Mouse (Mus musculus): ENCODE data around the gene Kifap3. TPM values are rescaled to one million over a fixed set of nuclear protein-coding genes. Genes with fewer than 3 reads are reported as not detected.
"Not testable (repeated sequence)": the region's sequence is repeated elsewhere in the genome, so short reads cannot be mapped to it uniquely, and the experiment has no call there.

Gene Kifap3
- polyA plus RNA-seq (2012; ENCODE audit: insufficient read depth, insufficient read length, missing spikeins), result 18.6 and 20.0 TPM in 2 replicates

DNA sequence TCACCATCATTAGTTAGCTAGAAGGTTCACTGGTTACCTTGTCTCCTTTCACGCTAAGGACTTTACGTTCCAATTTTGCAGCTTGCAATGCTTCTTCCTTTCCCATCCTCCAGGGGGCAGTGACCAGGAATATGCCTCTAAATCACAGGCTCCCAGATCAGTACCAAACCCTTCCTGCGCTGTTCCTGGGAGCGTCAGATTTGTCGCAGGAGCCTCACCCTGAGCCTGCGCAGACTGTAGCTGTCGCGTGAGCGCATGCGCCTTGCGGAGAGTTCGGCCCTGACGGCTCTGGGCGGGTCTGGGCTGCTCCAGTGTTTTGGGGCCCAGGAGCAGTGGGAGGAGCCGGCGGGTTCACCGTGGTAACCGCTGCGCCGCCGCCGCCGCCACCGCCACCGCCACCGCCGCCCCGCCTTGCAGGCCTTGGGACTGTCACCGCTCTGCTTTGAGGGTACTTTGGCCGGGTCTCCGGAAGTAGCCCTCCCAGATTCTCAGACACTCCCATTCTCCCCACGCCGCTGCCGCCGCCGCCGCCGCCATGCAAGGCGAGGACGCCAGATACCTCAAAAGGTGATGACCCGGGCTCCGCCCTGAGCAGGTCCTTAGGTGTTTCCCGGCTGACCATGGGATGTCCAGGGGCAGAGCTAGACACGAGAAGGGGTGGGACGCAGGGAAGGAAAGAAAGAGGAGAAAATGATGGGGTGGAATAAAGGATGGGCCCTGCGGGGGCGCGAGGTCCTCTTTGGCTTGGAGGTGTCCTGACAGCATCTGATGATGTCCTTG is at the start of gene Kifap3:
Kifap3 (plus strand) TSS at position 248 of the 780 bp plus-strand sequence.
- peak within 1 kb of the TSS; percentile 87 for H3K4me3 ChIP-seq (ENCODE audit: insufficient read depth, low read length)
- no peak for TF ChIP-seq POLR2A (IDR thresholded peaks at IDR 0.05; ENCODE audit: borderline replicate concordance, low read depth, low read length)
- no peak for TF ChIP-seq CTCF (IDR thresholded peaks at IDR 0.05; ENCODE audit: low read depth, low read length)

DNA sequence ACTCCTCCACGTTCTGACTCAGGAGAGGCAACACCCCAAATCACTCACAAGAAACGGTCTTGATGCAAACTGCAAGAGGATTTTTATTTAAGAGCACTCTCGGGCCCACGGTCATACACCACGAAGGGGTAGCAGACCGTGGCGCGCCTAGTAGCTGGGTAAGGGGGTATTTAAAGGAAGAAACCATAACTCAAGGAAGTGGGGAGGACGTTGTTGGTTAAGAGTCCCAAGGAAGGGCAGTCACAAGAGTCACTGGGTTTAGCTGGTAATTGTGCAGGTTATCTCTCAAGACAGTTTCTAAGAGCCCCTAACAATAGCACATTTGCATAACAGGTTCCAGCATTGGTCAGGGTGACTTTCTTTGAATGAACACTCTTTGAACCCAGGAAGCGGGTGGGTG is 48.2 kb upstream of the Kifap3 start:
- H3K4me3 ChIP-seq (ENCODE audit: insufficient read depth, low read length); H3K4me1 ChIP-seq (ENCODE audit: control insufficient read depth, insufficient read depth, low read length); H3K27ac ChIP-seq (ENCODE audit: insufficient read depth, low read depth, low read length): not testable (repeated sequence)

More for the DNA sequence above, at the start of gene Kifap3:
- no peaks in the 10 kb centered on the region for H3K4me1 ChIP-seq (ENCODE audit: control insufficient read depth, insufficient read depth, low read length)
- no peak within 1 kb of the TSS for H3K27ac ChIP-seq (ENCODE audit: insufficient read depth, low read depth, low read length)

- Histone ChIP-seq H3K4me1 (ENCODE audit: control insufficient read depth, insufficient read depth, low read length) (no peaks in the 10 kb centered on the region), H3K4me3 (ENCODE audit: insufficient read depth, low read length) (no peak overlapping the region), H3K27ac (ENCODE audit: insufficient read depth, low read depth, low read length) (no peak overlapping the region)
- TF ChIP-seq POLR2A (IDR thresholded peaks at IDR 0.05; ENCODE audit: borderline replicate concordance, low read depth, low read length), result no peak
- no peak for TF ChIP-seq CTCF (IDR thresholded peaks at IDR 0.05; ENCODE audit: low read depth, low read length)
Measured at GRCm38 (mm10) chr1:163736441-163737238, 42.7 kb upstream of the Kifap3 start.

GRCm38 (mm10) chr1:163737239-163737533 is 42.2 kb upstream of the Kifap3 start:
- H3K4me1 ChIP-seq (ENCODE audit: control insufficient read depth, insufficient read depth, low read length), result no peaks in the 10 kb centered on the region
- TF ChIP-seq POLR2A (IDR thresholded peaks at IDR 0.05; ENCODE audit: borderline replicate concordance, low read depth, low read length) (no peak), CTCF (IDR thresholded peaks at IDR 0.05; ENCODE audit: low read depth, low read length) (no peak)
- no peak overlapping the region for H3K27ac ChIP-seq (ENCODE audit: insufficient read depth, low read depth, low read length)
- no peak overlapping the region for H3K4me3 ChIP-seq (ENCODE audit: insufficient read depth, low read length)

- TF ChIP-seq POLR2A (IDR thresholded peaks at IDR 0.05; ENCODE audit: borderline replicate concordance, low read depth, low read length) (no peak), CTCF (IDR thresholded peaks at IDR 0.05; ENCODE audit: low read depth, low read length) (no peak)
- H3K4me1 ChIP-seq (ENCODE audit: control insufficient read depth, insufficient read depth, low read length), result no peaks in the 10 kb centered on the region
- no peak overlapping the region for H3K4me3 ChIP-seq (ENCODE audit: insufficient read depth, low read length)
- H3K27ac ChIP-seq (ENCODE audit: insufficient read depth, low read depth, low read length), result no peak overlapping the region
Measured at GRCm38 (mm10) chr1:163751360-163751992, 27.9 kb upstream of the Kifap3 start.

- Histone ChIP-seq H3K27ac (ENCODE audit: insufficient read depth, low read depth, low read length) (no peak overlapping the region), H3K4me1 (ENCODE audit: control insufficient read depth, insufficient read depth, low read length) (no peaks in the 10 kb centered on the region), H3K4me3 (ENCODE audit: insufficient read depth, low read length) (no peak overlapping the region)
- TF ChIP-seq CTCF (IDR thresholded peaks at IDR 0.05; ENCODE audit: low read depth, low read length) (no peak), POLR2A (IDR thresholded peaks at IDR 0.05; ENCODE audit: borderline replicate concordance, low read depth, low read length) (no peak)
Measured at GRCm38 (mm10) chr1:163757462-163758207, 21.7 kb upstream of the Kifap3 start.

- not testable (repeated sequence) for H3K4me1 ChIP-seq (ENCODE audit: control insufficient read depth, insufficient read depth, low read length); H3K27ac ChIP-seq (ENCODE audit: insufficient read depth, low read depth, low read length); H3K4me3 ChIP-seq (ENCODE audit: insufficient read depth, low read length)
Measured at GRCm38 (mm10) chr1:163783577-163783976, 4.2 kb downstream of the Kifap3 start.

GRCm38 (mm10) chr1:163821365-163821764 is 42.0 kb downstream of the Kifap3 start:
- H3K4me1 ChIP-seq (ENCODE audit: control insufficient read depth, insufficient read depth, low read length), result no peaks in the 10 kb centered on the region
- TF ChIP-seq CTCF (IDR thresholded peaks at IDR 0.05; ENCODE audit: low read depth, low read length) (no peak), POLR2A (IDR thresholded peaks at IDR 0.05; ENCODE audit: borderline replicate concordance, low read depth, low read length) (no peak)
- no peak overlapping the region for H3K27ac ChIP-seq (ENCODE audit: insufficient read depth, low read depth, low read length)
- no peak overlapping the region for H3K4me3 ChIP-seq (ENCODE audit: insufficient read depth, low read length)

GRCm38 (mm10) chr1:163829482-163829881 is 50.1 kb downstream of the Kifap3 start:
- no peaks in the 10 kb centered on the region for H3K4me1 ChIP-seq (ENCODE audit: control insufficient read depth, insufficient read depth, low read length)
- no peak for TF ChIP-seq POLR2A (IDR thresholded peaks at IDR 0.05; ENCODE audit: borderline replicate concordance, low read depth, low read length)
- no peak for TF ChIP-seq CTCF (IDR thresholded peaks at IDR 0.05; ENCODE audit: low read depth, low read length)

More at GRCm38 (mm10) chr1:163829482-163829881, 50.1 kb downstream of the Kifap3 start:
- H3K27ac ChIP-seq (ENCODE audit: insufficient read depth, low read depth, low read length), result no peak overlapping the region
- H3K4me3 ChIP-seq (ENCODE audit: insufficient read depth, low read length), result no peak overlapping the region

Measured in bone marrow macrophage, adult 2 months (primary cell).